Mouse (Mus musculus): Measurements from ENCODE around the gene 1700056E22Rik. TPM values are rescaled to one million over a fixed set of nuclear protein-coding genes. Genes with fewer than 3 reads are reported as not detected.
A peak's percentile ranks its signal among the peaks of the same experiment; 100 is the strongest.

Gene 1700056E22Rik
- polyA plus RNA-seq, 1 experiment from 2014 or later, result 1.2 TPM

DNA sequence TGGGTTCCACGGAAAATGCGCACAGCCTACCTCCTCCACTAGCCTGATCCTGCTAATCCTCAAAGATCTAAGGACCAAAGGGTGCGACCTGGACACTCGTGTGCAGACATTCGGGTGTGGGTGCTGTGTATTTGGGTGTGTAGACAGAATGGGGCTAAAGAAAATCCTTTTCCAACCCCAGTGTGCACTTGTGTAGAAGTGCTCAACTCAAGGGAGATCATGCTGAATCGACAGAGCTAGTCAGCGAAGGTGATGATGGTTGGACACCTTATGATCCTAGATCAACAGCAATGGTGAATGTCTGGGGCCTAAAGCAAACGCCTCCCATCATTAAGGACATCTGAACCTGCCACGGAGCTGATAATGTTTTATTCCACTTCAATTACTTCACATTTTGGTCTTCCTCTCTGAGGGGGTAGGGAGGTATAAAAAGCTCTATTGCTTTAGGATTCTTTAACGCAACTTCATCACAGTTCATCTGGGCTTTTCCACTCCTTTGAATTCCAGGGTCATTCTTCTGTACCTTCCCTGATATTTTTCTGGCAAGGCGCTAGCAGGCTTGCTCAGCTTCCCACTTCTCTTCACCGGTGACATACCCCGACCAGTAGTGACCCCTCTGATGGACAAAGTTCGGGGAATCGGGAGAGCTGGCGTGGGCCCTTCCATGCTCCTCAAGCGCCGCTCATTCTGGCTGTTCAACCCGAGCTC, 1.3 kb downstream of the 1700056E22Rik start:
- Histone ChIP-seq H3K9ac (ENCODE audit: low read depth, low read length) (peak overlapping the region; percentile 81), H3K9me3 (ENCODE audit: control insufficient read depth) (no peaks in the 10 kb centered on the region), H3K27ac (ENCODE audit: low read depth, low read length) (peak overlapping the region; percentile 90), H3K27me3 (replicated peaks; ENCODE audit: control insufficient read depth, insufficient read depth, low read length) (no peaks in the 10 kb centered on the region), H3K4me3 (ENCODE audit: low read depth, low read length) (peak overlapping the region; percentile 62), H3K36me3 (ENCODE audit: control insufficient read depth, insufficient read depth) (peaks cover 6% of the 10 kb centered on the region; the same call in 1 of the 2 replicates), H3K4me2 (replicated peaks; ENCODE audit: low read depth) (peak overlapping the region; percentile 98), H3K4me1 (replicated peaks; ENCODE audit: control insufficient read depth, insufficient read depth, low read length) (no peaks in the 10 kb centered on the region)
- TF ChIP-seq CTCF (IDR thresholded peaks at IDR 0.05; ENCODE audit: low read depth), result no peak
- ATAC-seq, result no peak
- WGBS, result 31% methylated on average over 19 of the region's 19 CpGs

DNA sequence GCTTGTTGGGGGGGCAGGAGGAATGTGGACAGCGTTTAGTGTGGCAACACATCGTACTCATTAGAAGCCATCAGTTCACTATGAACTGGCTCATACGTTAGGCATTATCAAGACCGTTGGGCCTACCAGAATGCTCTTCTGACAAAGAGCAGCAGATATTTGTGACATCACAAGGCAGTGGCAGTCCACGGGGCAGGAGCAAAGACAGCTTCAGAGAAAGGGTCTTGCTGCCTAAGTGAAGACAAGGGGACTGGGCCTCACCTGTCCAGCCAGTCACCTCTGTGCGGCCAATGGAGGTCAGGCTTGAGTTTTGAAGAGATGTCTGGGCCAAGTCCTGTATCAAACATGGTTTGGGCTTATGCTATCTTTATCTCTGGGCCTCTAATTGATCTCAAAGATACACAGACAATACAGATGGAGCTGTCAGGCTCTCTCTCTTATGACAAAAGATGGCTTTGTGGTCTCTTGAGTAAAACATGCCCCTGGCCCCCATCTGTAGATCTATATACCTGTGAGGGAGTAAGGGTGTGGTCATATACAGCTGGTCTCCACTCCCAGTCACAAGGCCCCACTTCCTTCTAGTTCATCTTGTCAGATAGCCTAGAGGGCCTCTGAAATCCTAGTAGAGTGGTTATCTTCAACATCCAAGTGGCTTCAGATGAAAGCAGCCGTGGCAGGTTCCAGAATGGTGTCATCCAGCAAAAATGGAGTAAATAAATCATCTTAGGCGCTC, 3.9 kb downstream of the 1700056E22Rik start:
- Histone ChIP-seq H3K36me3 (ENCODE audit: control insufficient read depth, insufficient read depth) (no peaks in the 10 kb centered on the region), H3K27ac (ENCODE audit: low read depth, low read length) (no peak overlapping the region), H3K4me3 (ENCODE audit: low read depth, low read length) (no peak overlapping the region), H3K27me3 (replicated peaks; ENCODE audit: control insufficient read depth, insufficient read depth, low read length) (no peaks in the 10 kb centered on the region), H3K4me1 (replicated peaks; ENCODE audit: control insufficient read depth, insufficient read depth, low read length) (no peaks in the 10 kb centered on the region), H3K9me3 (ENCODE audit: control insufficient read depth) (no peaks in the 10 kb centered on the region), H3K9ac (ENCODE audit: low read depth, low read length) (no peak overlapping the region), H3K4me2 (replicated peaks; ENCODE audit: low read depth) (no peak overlapping the region)
- no peak for ATAC-seq
- 91% methylated on average over 8 of the region's 8 CpGs for WGBS
- no peak for TF ChIP-seq CTCF (IDR thresholded peaks at IDR 0.05; ENCODE audit: low read depth)

DNA sequence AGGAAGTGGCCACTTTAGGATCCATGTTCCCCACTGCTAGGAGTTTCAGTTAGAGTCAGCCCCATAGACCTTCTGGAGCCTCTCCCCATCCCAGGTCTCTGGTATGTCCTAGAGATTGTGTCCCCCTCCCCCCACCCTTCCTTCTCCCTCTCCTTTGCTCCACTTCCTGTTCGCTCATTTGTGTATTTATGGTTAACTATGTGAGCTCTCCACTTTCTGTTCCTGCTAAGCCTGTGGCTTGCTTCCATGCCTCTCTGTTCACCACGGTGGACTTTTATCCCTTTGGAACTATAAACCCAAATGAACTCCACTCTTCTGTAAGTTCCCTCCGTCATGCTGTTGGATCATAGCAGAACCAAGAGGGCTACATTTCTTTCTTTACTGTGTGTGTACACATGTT, 7.1 kb downstream of the 1700056E22Rik start:
- ATAC-seq, result no peak
- TF ChIP-seq CTCF (IDR thresholded peaks at IDR 0.05; ENCODE audit: low read depth), result no peak

DNA sequence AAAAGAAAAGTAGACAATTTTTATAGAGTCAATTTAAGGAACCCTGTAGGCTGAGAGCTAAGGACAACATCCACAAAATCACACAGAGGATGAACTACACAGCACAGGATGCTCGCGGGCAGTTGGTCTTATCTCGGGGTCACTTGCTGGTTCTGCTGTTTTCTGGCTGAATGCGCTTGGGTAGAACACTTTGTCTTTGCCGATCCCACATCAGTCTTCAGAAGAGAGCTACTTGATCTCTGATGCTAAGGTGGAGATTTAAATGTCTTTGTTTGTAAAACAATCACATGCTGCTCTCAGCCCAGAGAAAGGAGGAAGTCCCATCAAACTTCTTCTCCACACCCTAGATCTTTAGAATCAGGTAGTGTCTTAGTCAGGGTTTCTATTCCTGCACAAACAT, 9.0 kb downstream of the 1700056E22Rik start:
- no peak for TF ChIP-seq CTCF (IDR thresholded peaks at IDR 0.05; ENCODE audit: low read depth)
- no peak for ATAC-seq
- WGBS, result 92% methylated on average over 5 of the region's 5 CpGs
- no peaks in the 10 kb centered on the region for H3K4me1 ChIP-seq (replicated peaks; ENCODE audit: control insufficient read depth, insufficient read depth, low read length)
- H3K9me3 ChIP-seq (ENCODE audit: control insufficient read depth), result no peaks in the 10 kb centered on the region
- H3K4me2 ChIP-seq (replicated peaks; ENCODE audit: low read depth), result no peak overlapping the region
- no peak overlapping the region for H3K9ac ChIP-seq (ENCODE audit: low read depth, low read length)
- no peaks in the 10 kb centered on the region for H3K36me3 ChIP-seq (ENCODE audit: control insufficient read depth, insufficient read depth)
- no peak overlapping the region for H3K4me3 ChIP-seq (ENCODE audit: low read depth, low read length)
- H3K27ac ChIP-seq (ENCODE audit: low read depth, low read length), result no peak overlapping the region
- H3K27me3 ChIP-seq (replicated peaks; ENCODE audit: control insufficient read depth, insufficient read depth, low read length), result no peaks in the 10 kb centered on the region

More for the DNA sequence above, 7.1 kb downstream of the 1700056E22Rik start:
- Histone ChIP-seq H3K4me2 (replicated peaks; ENCODE audit: low read depth) (no peak overlapping the region), H3K36me3 (ENCODE audit: control insufficient read depth, insufficient read depth) (no peaks in the 10 kb centered on the region), H3K4me1 (replicated peaks; ENCODE audit: control insufficient read depth, insufficient read depth, low read length) (no peaks in the 10 kb centered on the region), H3K27me3 (replicated peaks; ENCODE audit: control insufficient read depth, insufficient read depth, low read length) (no peaks in the 10 kb centered on the region), H3K27ac (ENCODE audit: low read depth, low read length) (no peak overlapping the region), H3K9me3 (ENCODE audit: control insufficient read depth) (no peaks in the 10 kb centered on the region), H3K4me3 (ENCODE audit: low read depth, low read length) (no peak overlapping the region), H3K9ac (ENCODE audit: low read depth, low read length) (no peak overlapping the region)
- 64% methylated on average over 3 of the region's 3 CpGs for WGBS

DNA sequence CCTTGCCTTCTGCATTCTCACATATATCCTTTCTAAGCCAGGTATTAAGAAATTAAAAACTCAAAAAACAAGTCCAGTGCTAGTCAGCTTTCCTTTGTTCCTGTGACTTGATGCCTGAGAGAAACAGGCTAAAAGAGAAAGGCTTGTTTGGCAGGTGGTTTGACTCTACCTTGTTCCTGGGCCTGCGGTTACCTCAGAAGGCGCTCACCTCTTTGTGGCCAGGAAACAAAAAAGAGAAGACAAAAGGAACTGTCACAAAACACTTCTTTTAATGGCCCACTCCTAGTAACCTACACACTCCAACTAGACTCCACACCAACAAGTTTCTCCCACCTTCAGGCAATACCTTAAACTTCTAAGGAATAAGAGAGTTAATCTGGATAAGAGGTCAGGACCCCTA, 9.5 kb downstream of the 1700056E22Rik start:
- TF ChIP-seq CTCF (IDR thresholded peaks at IDR 0.05; ENCODE audit: low read depth), result no peak
- Histone ChIP-seq H3K4me2 (replicated peaks; ENCODE audit: low read depth) (no peak overlapping the region), H3K4me3 (ENCODE audit: low read depth, low read length) (no peak overlapping the region), H3K9me3 (ENCODE audit: control insufficient read depth) (no peaks in the 10 kb centered on the region), H3K36me3 (ENCODE audit: control insufficient read depth, insufficient read depth) (no peaks in the 10 kb centered on the region), H3K27me3 (replicated peaks; ENCODE audit: control insufficient read depth, insufficient read depth, low read length) (no peaks in the 10 kb centered on the region), H3K27ac (ENCODE audit: low read depth, low read length) (no peak overlapping the region), H3K9ac (ENCODE audit: low read depth, low read length) (no peak overlapping the region), H3K4me1 (replicated peaks; ENCODE audit: control insufficient read depth, insufficient read depth, low read length) (no peaks in the 10 kb centered on the region)
- ATAC-seq, result no peak
- 94% methylated on average over 2 of the region's 2 CpGs for WGBS

DNA sequence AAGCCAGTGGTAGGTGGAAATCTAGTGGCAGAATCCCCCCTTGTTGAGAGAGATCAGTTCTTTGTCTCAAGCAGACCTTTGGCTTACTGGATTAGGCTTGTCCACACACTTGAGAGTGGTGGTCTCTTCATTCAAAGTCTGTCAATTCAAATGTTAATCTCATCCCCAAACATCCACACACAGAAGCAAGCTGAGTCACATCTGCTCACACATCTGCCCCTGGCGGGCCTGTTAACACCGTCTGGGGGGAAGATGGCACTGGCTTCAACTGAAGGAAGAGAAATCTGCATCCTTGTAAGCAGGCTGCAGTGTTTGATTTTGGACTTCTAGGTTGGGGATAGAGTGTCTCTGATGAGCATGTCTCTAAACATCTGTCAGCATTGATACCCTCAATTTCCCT, 10.1 kb downstream of the 1700056E22Rik start:
- no peak overlapping the region for H3K4me3 ChIP-seq (ENCODE audit: low read depth, low read length)
- no peaks in the 10 kb centered on the region for H3K27me3 ChIP-seq (replicated peaks; ENCODE audit: control insufficient read depth, insufficient read depth, low read length)
- no peak overlapping the region for H3K4me2 ChIP-seq (replicated peaks; ENCODE audit: low read depth)
- H3K36me3 ChIP-seq (ENCODE audit: control insufficient read depth, insufficient read depth), result no peaks in the 10 kb centered on the region
- no peaks in the 10 kb centered on the region for H3K9me3 ChIP-seq (ENCODE audit: control insufficient read depth)
- ATAC-seq, result no peak
- WGBS, result 71% methylated on average over 2 of the region's 2 CpGs
- H3K27ac ChIP-seq (ENCODE audit: low read depth, low read length), result no peak overlapping the region
- TF ChIP-seq CTCF (IDR thresholded peaks at IDR 0.05; ENCODE audit: low read depth), result no peak
- no peak overlapping the region for H3K9ac ChIP-seq (ENCODE audit: low read depth, low read length)
- H3K4me1 ChIP-seq (replicated peaks; ENCODE audit: control insufficient read depth, insufficient read depth, low read length), result no peaks in the 10 kb centered on the region

Data from intestine, postnatal 0 days (tissue).